Mouse (Mus musculus): ENCODE measurements around the gene Spsb2. TPM values are rescaled to one million over a fixed set of nuclear protein-coding genes. Genes with fewer than 3 reads are reported as not detected.

The Spsb2 gene
- total RNA-seq (2023) = 1 to 10 TPM; 7.1 to 8.9 TPM

GRCm38 (mm10) chr6:124808358-124809012, at the start of gene Spsb2:
Gene Spsb2 (plus strand): TSS chr6:124808661.

GRCm38 (mm10) chr6:124769101-124769765, 39.2 kb upstream of the Spsb2 start, which contains the start of gene Eno2:
Gene Eno2 (minus strand): TSS chr6:124769673.

GRCm38 (mm10) chr6:124779222-124779983, 29.1 kb upstream of the Spsb2 start, which contains the start of gene Lrrc23:
Gene Lrrc23 (minus strand): TSS chr6:124779727.

GRCm38 (mm10) chr6:124813933-124814332, 5.5 kb downstream of the Spsb2 start, which contains the start of gene Tpi1:
Gene Tpi1 (minus strand): TSS chr6:124814296.

GRCm38 (mm10) chr6:124828868-124829798, 20.7 kb downstream of the Spsb2 start, which contains the start of the genes Usp5 and Cdca3:
Gene Usp5 (minus strand): TSS chr6:124829484.
Gene Cdca3 (plus strand): TSS chr6:124829547.

GRCm38 (mm10) chr6:124840241-124841167, 32.0 kb downstream of the Spsb2 start, which contains the start of gene Gnb3:
Gene Gnb3 (minus strand): TSS chr6:124840275.

GRCm38 (mm10) chr6:124856916-124857839, 48.7 kb downstream of the Spsb2 start, which contains the start of gene P3h3:
Gene P3h3 (minus strand): TSS chr6:124857752.

Other genes starting within 250 kb of the Spsb2 start
- gene C1rb, start 238.4 kb upstream of the Spsb2 start, total RNA-seq (2023) = not detected
- not detected for gene C1s2, start 172.6 kb upstream of the Spsb2 start, total RNA-seq (2023)
- gene Lpcat3, start 145.6 kb upstream of the Spsb2 start, total RNA-seq (2023) = 10 to 100 TPM; 55.1 to 60.9 TPM
- gene Emg1, start 96.5 kb upstream of the Spsb2 start, total RNA-seq (2023) = 100 to 1,000 TPM; 125 to 132 TPM
- gene Phb2, start 96.3 kb upstream of the Spsb2 start, total RNA-seq (2023) = 100 to 1,000 TPM; 226 to 235 TPM
- gene Ptpn6, start 69.9 kb upstream of the Spsb2 start, total RNA-seq (2023) = 100 to 1,000 TPM; 669 to 751 TPM
- gene Grcc10, start 67.3 kb upstream of the Spsb2 start, total RNA-seq (2023) = 100 to 1,000 TPM; 246 to 277 TPM
- not detected for gene Gm45234, start 52.6 kb upstream of the Spsb2 start, total RNA-seq (2023)
- gene Atn1, start 52.1 kb upstream of the Spsb2 start, total RNA-seq (2023) = 10 to 100 TPM; 25.7 to 42.9 TPM
- gene Eno2, start 39.0 kb upstream of the Spsb2 start, total RNA-seq (2023) = 1 to 10 TPM in 1 of 2 experiments, under 1 TPM in 1; 0.95 to 1.9 TPM
- gene Lrrc23, start 28.9 kb upstream of the Spsb2 start, total RNA-seq (2023) = 1 to 10 TPM; 3.1 to 7.8 TPM
- 10 to 100 TPM; 54.5 to 58.7 TPM for gene Tpi1, start 5.6 kb downstream of the Spsb2 start, total RNA-seq (2023)
- gene Usp5, start 20.8 kb downstream of the Spsb2 start, total RNA-seq (2023) = 10 to 100 TPM; 84.4 to 95.0 TPM
- 1 to 10 TPM; 1.8 to 4.2 TPM for gene Cdca3, start 20.9 kb downstream of the Spsb2 start, total RNA-seq (2023)
- gene Gnb3, start 31.6 kb downstream of the Spsb2 start, total RNA-seq (2023) = under 1 TPM in 1 of 2 experiments, not detected in 1; 0.30 TPM
- gene P3h3, start 49.1 kb downstream of the Spsb2 start, total RNA-seq (2023) = not detected
- gene Gpr162, start 55.3 kb downstream of the Spsb2 start, total RNA-seq (2023) = under 1 TPM; 0.15 to 0.47 TPM
- gene Cd4, start 79.6 kb downstream of the Spsb2 start, total RNA-seq (2023) = under 1 TPM; 0.36 to 0.61 TPM
- gene Lag3, start 103.0 kb downstream of the Spsb2 start, total RNA-seq (2023) = under 1 TPM; 0.27 to 0.44 TPM
- gene Ptms, start 111.4 kb downstream of the Spsb2 start, total RNA-seq (2023) = 10 to 100 TPM; 40.0 to 57.1 TPM
- 100 to 1,000 TPM; 103 to 117 TPM for gene Mlf2, start 122.7 kb downstream of the Spsb2 start, total RNA-seq (2023)
- 10 to 100 TPM; 56.3 to 59.5 TPM for gene Cops7a, start 156.9 kb downstream of the Spsb2 start, total RNA-seq (2023)
- under 1 TPM; 0.27 to 0.55 TPM for gene Pianp, start 188.0 kb downstream of the Spsb2 start, total RNA-seq (2023)
- gene Zfp384, start 200.5 kb downstream of the Spsb2 start, total RNA-seq (2023) = 100 to 1,000 TPM in 1 of 2 experiments, 10 to 100 TPM in 1; 96.6 to 114 TPM
- gene Ing4, start 231.1 kb downstream of the Spsb2 start, total RNA-seq (2023) = 100 to 1,000 TPM in 1 of 2 experiments, 10 to 100 TPM in 1; 97.1 to 108 TPM
- 10 to 100 TPM; 19.3 to 21.8 TPM for gene Acrbp, start 241.0 kb downstream of the Spsb2 start, total RNA-seq (2023)

Measured in B cell, adult 67 days (primary cell).